Mouse (Mus musculus) bone marrow macrophage, adult 2 months (primary cell): Measurements from ENCODE around the gene Rnf157.

Source experiments
- CTCF ChIP-seq: IDR thresholded peaks from 2 replicates; pipeline ENCODE4 v1.5.1; 2012; ENCODE audit warnings: low read depth, mild to moderate bottlenecking, low read length, moderate library complexity
- POLR2A ChIP-seq: IDR thresholded peaks from 2 replicates; pipeline ENCODE4 v1.6.1; 2012; ENCODE audit warnings: mild to moderate bottlenecking, low read depth, low read length, borderline replicate concordance

- TF ChIP-seq POLR2A = no peak
- TF ChIP-seq CTCF = no peak
Measured at GRCm38 (mm10) chr11:116447822-116448221, 35.0 kb upstream of the Rnf157 start.
